Mouse (Mus musculus): ENCODE data around the gene Gm20425. TPM values are rescaled to one million over a fixed set of nuclear protein-coding genes. Genes with fewer than 3 reads are reported as not detected.
"Not testable (repeated sequence)": the region's sequence is repeated elsewhere in the genome, so short reads cannot be mapped to it uniquely, and the experiment has no call there.

The Gm20425 gene
- polyA plus RNA-seq, 1 experiment from 2014 or later: 3.5 TPM

DNA sequence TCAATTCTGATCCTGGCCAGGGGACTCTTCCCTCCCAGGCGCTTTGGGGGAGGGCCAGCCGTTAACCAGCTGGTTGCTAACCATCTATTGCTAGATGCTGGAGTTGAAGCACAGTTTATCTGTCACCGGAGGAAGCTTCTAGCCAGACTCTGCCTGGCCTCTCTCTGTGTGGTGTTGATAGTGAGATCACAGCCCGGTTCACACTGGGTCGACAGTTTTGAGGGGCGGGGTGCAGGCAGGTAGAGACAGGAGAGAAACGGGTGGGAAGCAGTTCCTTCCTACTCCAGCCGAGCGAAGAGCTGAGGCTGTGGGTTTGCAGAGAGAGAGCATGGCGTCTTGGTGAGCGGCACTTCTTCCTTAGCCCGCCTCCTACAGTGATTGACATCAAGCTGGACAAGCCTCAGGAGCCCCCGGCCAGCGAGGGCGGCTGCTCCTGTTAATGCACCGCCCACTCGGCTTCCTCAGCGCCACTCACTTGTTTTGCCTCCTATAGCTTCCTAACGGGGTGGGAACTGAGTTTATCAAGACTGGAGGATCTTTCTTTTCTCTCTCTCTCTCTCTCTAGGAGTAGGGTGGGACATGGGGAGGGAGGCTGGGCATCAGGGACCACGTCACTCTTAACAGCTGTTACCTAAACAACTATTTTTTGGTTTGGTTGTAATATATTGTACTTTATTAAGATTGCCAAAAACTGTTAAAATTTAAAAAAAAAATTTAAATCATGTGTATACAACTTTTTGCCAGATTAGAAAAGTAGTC is 49.1 kb downstream of the Gm20425 start:
- ATAC-seq (ENCODE audit: low FRiP score, low TSS enrichment) (peak; percentile 70; the same call in 1 of the 2 replicates), DNase-seq (peak; percentile 84)
- WGBS: 8% methylated on average over 20 of the region's 20 CpGs
- peak overlapping the region; percentile 4; the same call in 1 of the 2 replicates for H3K9ac ChIP-seq (replicated peaks; ENCODE audit: low read length)
- no peak overlapping the region; the same call in 1 of the 2 replicates for H3K4me3 ChIP-seq (replicated peaks; ENCODE audit: low read depth, low read length)
- peaks cover 10% of the 10 kb centered on the region; the same call in 1 of the 2 replicates for H3K4me1 ChIP-seq (ENCODE audit: control insufficient read depth, insufficient read depth, low read length)
- H3K27me3 ChIP-seq (ENCODE audit: control insufficient read depth, insufficient read depth, low read length): no peaks in the 10 kb centered on the region
- peak overlapping the region; percentile 22; the same call in 1 of the 2 replicates for H3K27ac ChIP-seq (replicated peaks; ENCODE audit: low read depth, low read length)
- no peaks in the 10 kb centered on the region for H3K9me3 ChIP-seq (ENCODE audit: control insufficient read depth, low read length)
- peak overlapping the region; percentile 45 for H3K4me2 ChIP-seq (ENCODE audit: low read length)
- H3K36me3 ChIP-seq (ENCODE audit: control insufficient read depth, insufficient read depth, low read length): peaks cover 41% of the 10 kb centered on the region

DNA sequence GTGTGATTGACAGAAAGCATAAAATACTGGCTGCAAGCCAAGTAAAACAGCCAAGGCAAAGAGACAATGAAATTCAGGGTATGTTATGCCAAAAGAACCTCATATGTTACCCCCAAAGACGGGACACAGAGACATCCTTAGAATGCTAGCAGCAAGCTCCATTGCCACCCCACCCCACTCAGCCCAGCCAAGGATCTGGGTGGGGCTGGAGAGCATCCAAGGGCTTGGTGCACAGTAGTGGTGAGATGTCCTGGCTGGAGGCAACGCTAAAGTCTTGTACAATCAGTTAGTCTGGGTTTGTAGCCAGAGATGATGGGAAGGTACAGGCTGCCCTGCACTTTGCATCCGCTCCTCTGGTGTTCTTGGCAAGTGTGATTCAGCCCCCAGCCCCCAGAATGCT is 49.8 kb downstream of the Gm20425 start:
- H3K36me3 ChIP-seq (ENCODE audit: control insufficient read depth, insufficient read depth, low read length): peaks cover 44% of the 10 kb centered on the region
- DNase-seq (peak; percentile 31), ATAC-seq (ENCODE audit: low FRiP score, low TSS enrichment) (no peak)
- H3K27me3 ChIP-seq (ENCODE audit: control insufficient read depth, insufficient read depth, low read length): no peaks in the 10 kb centered on the region
- H3K4me3 ChIP-seq (replicated peaks; ENCODE audit: low read depth, low read length): no peak overlapping the region
- H3K9me3 ChIP-seq (ENCODE audit: control insufficient read depth, low read length): no peaks in the 10 kb centered on the region
- peaks cover 10% of the 10 kb centered on the region; the same call in 1 of the 2 replicates for H3K4me1 ChIP-seq (ENCODE audit: control insufficient read depth, insufficient read depth, low read length)
- 0 out of 2 replicates have a peak overlapping the region, but pooled peaks have one; percentile 22 for H3K27ac ChIP-seq (replicated peaks; ENCODE audit: low read depth, low read length)
- H3K4me2 ChIP-seq (ENCODE audit: low read length): peak overlapping the region; percentile 45; the same call in 1 of the 2 replicates
- 73% methylated on average over 3 of the region's 3 CpGs for WGBS
- H3K9ac ChIP-seq (replicated peaks; ENCODE audit: low read length): peak overlapping the region; percentile 4; the same call in 1 of the 2 replicates

- no peaks in the 10 kb centered on the region for H3K9me3 ChIP-seq (ENCODE audit: control insufficient read depth, low read length)
- H3K27ac ChIP-seq (replicated peaks; ENCODE audit: low read depth, low read length): no peak overlapping the region
- H3K27me3 ChIP-seq (ENCODE audit: control insufficient read depth, insufficient read depth, low read length): no peaks in the 10 kb centered on the region
- no peak for ATAC-seq (ENCODE audit: low FRiP score, low TSS enrichment)
- H3K9ac ChIP-seq (replicated peaks; ENCODE audit: low read length): no peak overlapping the region
- no peak overlapping the region for H3K4me2 ChIP-seq (ENCODE audit: low read length)
- no peak for DNase-seq
- H3K4me1 ChIP-seq (ENCODE audit: control insufficient read depth, insufficient read depth, low read length): peaks cover 5% of the 10 kb centered on the region; the same call in 1 of the 2 replicates
- peaks cover 48% of the 10 kb centered on the region for H3K36me3 ChIP-seq (ENCODE audit: control insufficient read depth, insufficient read depth, low read length)
- no peak overlapping the region for H3K4me3 ChIP-seq (replicated peaks; ENCODE audit: low read depth, low read length)
- 97% methylated on average over 7 of the region's 7 CpGs for WGBS
Measured at GRCm38 (mm10) chr9:103175692-103176091, 54.4 kb downstream of the Gm20425 start.

DNA sequence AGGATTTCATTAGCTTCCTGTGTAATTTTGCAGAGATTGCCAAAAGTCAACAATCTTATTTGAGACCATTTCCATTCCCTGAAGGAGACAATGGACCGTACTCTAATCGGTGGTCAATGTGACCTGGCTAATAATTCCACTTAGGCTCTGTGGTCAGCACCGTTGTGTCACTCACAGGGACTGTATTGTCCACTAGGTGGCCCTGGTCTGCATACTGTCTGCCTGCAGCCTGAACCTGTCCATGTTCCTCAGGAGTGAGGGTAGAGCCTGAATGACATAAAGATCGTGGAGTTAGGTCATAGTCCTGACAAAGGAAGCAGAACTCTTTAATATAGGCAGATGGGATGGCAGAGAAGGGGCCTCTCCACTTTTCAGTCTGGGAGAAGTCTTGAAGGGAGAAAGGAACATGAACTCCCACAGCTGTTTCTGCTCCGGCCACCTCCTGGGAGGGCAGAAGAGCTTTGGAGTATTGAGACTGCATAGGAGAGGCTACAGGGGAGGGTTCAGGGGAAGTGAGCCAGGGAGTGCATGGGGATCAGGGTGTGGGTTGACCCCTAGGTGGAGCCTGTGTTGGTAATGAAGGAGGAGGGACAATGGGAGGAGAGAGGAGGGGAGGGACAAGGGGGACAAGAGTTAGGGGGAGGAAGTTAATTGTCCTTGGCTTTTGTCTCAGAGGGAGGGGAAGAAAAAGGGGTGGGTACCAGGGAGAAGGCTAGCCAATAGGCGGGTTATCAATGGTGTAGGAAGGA is 55.2 kb downstream of the Gm20425 start:
- H3K4me2 ChIP-seq (ENCODE audit: low read length): no peak overlapping the region
- H3K4me3 ChIP-seq (replicated peaks; ENCODE audit: low read depth, low read length): no peak overlapping the region
- no peak for ATAC-seq (ENCODE audit: low FRiP score, low TSS enrichment)
- H3K4me1 ChIP-seq (ENCODE audit: control insufficient read depth, insufficient read depth, low read length): no peaks in the 10 kb centered on the region
- 68% methylated on average over 6 of the region's 6 CpGs for WGBS
- no peak overlapping the region for H3K27ac ChIP-seq (replicated peaks; ENCODE audit: low read depth, low read length)
- peak; percentile 26 for DNase-seq
- peaks cover 43% of the 10 kb centered on the region for H3K36me3 ChIP-seq (ENCODE audit: control insufficient read depth, insufficient read depth, low read length)
- no peaks in the 10 kb centered on the region for H3K9me3 ChIP-seq (ENCODE audit: control insufficient read depth, low read length)
- H3K9ac ChIP-seq (replicated peaks; ENCODE audit: low read length): no peak overlapping the region
- no peaks in the 10 kb centered on the region for H3K27me3 ChIP-seq (ENCODE audit: control insufficient read depth, insufficient read depth, low read length)

DNA sequence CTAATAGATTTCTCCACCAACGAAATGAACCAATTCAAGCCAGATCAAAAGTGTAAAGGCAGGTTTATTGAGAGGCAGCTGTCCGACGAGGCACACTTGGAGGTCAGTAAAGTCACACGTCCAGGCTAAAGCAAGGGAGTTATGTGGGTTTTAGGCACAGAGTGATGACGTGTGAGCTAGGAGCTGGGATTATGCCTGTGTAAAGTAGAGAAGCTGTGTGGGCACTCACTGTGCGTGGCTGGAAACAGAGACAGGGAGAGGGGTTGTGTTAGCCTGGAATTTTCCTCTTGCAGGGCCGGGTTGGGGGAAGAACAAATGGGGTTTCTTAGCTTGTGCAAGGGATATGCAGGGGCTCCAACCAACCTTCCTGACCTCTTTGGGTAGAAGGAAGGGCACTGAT is 61.3 kb downstream of the Gm20425 start:
- 81% methylated on average over 7 of the region's 7 CpGs for WGBS
- peaks cover 74% of the 10 kb centered on the region for H3K36me3 ChIP-seq (ENCODE audit: control insufficient read depth, insufficient read depth, low read length)

DNA sequence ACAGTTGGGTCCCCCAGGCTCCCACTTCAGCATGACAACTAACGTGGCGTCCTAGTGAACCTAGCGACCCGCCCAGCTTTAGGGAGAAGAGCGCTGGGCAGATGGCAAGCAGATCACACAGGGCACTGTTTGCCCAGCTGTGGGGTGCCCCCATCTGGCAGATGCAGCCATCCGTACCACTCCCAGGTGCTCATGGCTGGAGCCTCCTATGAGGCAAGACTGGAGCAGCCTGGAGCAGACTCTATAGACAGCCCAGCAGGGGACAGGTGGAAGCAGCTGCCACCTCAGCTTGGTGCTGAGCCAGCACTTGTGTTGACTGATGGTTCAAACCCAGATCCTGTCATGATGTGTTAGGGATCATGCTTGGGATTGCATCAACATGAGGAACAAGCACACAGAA is 62.1 kb downstream of the Gm20425 start:
- Histone ChIP-seq H3K27me3 (ENCODE audit: control insufficient read depth, insufficient read depth, low read length) (no peaks in the 10 kb centered on the region), H3K36me3 (ENCODE audit: control insufficient read depth, insufficient read depth, low read length) (peaks cover 75% of the 10 kb centered on the region), H3K4me3 (replicated peaks; ENCODE audit: low read depth, low read length) (no peak overlapping the region), H3K27ac (replicated peaks; ENCODE audit: low read depth, low read length) (no peak overlapping the region), H3K9me3 (ENCODE audit: control insufficient read depth, low read length) (no peaks in the 10 kb centered on the region), H3K9ac (replicated peaks; ENCODE audit: low read length) (no peak overlapping the region), H3K4me2 (ENCODE audit: low read length) (no peak overlapping the region), H3K4me1 (ENCODE audit: control insufficient read depth, insufficient read depth, low read length) (no peaks in the 10 kb centered on the region)
- ATAC-seq (ENCODE audit: low FRiP score, low TSS enrichment) (no peak), DNase-seq (no peak)
- WGBS: 70% methylated on average over 6 of the region's 6 CpGs

More for the DNA sequence above, 61.3 kb downstream of the Gm20425 start:
- Histone ChIP-seq H3K4me3 (replicated peaks; ENCODE audit: low read depth, low read length) (no peak overlapping the region), H3K4me2 (ENCODE audit: low read length) (no peak overlapping the region), H3K9me3 (ENCODE audit: control insufficient read depth, low read length) (no peaks in the 10 kb centered on the region), H3K27ac (replicated peaks; ENCODE audit: low read depth, low read length) (no peak overlapping the region), H3K4me1 (ENCODE audit: control insufficient read depth, insufficient read depth, low read length) (no peaks in the 10 kb centered on the region), H3K27me3 (ENCODE audit: control insufficient read depth, insufficient read depth, low read length) (no peaks in the 10 kb centered on the region), H3K9ac (replicated peaks; ENCODE audit: low read length) (no peak overlapping the region)
- ATAC-seq (ENCODE audit: low FRiP score, low TSS enrichment) (no peak), DNase-seq (no peak)

DNA sequence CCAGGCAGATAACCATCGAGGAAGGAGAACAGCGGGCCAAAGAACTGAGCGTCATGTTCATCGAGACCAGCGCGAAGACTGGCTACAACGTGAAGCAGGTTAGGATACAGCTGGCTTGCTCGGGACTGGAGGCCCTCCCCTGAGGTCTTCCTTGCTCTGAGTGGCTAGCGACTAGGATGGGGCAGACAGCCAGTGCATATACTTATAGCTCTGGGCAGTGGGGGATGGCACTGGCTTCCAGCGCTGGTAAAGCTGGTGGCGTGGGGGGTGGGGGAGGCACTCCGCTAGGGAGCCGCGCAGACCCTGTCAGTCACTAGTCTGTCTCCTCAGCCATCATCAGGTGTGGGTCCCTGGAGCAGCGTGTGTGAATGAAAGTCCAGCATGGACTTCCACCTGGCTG is 66.3 kb downstream of the Gm20425 start:
- H3K4me2 ChIP-seq (ENCODE audit: low read length): no peak overlapping the region
- H3K27ac ChIP-seq (replicated peaks; ENCODE audit: low read depth, low read length): peak overlapping the region; percentile 45; the same call in 1 of the 2 replicates
- 70% methylated on average over 15 of the region's 15 CpGs for whole genome bisulfite sequencing
- no peaks in the 10 kb centered on the region for H3K27me3 ChIP-seq (ENCODE audit: control insufficient read depth, insufficient read depth, low read length)
- no peaks in the 10 kb centered on the region for H3K4me1 ChIP-seq (ENCODE audit: control insufficient read depth, insufficient read depth, low read length)
- H3K4me3 ChIP-seq (replicated peaks; ENCODE audit: low read depth, low read length): no peak overlapping the region
- DNase-seq (peak; percentile 21), ATAC-seq (ENCODE audit: low FRiP score, low TSS enrichment) (0 out of 2 replicates have a peak, but pooled peaks have one; percentile 37)
- H3K9ac ChIP-seq (replicated peaks; ENCODE audit: low read length): no peak overlapping the region
- no peaks in the 10 kb centered on the region for H3K9me3 ChIP-seq (ENCODE audit: control insufficient read depth, low read length)
- H3K36me3 ChIP-seq (ENCODE audit: control insufficient read depth, insufficient read depth, low read length): peaks cover 86% of the 10 kb centered on the region

DNA sequence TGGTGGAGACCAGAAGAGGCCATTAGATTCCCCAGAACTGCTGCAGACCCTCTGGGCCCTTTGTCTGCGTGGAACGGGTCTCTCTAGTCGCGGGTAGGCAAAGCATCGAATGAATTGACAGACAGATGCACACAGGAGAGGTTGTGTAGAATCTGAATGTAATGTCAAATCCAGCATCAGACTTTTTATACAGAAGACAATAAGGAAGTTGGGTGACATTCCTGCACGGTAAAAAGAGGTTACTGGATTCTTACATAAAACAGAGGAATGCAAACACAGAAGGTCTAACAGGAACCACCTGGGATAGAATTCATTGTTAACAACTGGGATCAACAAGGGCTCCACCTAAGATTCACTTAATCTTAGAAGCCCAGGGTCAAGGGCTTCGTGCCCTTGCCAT is 74.9 kb downstream of the Gm20425 start:
- peaks cover 19% of the 10 kb centered on the region; the same call in 1 of the 2 replicates for H3K36me3 ChIP-seq (ENCODE audit: control insufficient read depth, insufficient read depth, low read length)
- not testable (repeated sequence) for H3K4me3 ChIP-seq (replicated peaks; ENCODE audit: low read depth, low read length); H3K4me2 ChIP-seq (ENCODE audit: low read length); H3K9ac ChIP-seq (replicated peaks; ENCODE audit: low read length); H3K4me1 ChIP-seq (ENCODE audit: control insufficient read depth, insufficient read depth, low read length); H3K27ac ChIP-seq (replicated peaks; ENCODE audit: low read depth, low read length); H3K27me3 ChIP-seq (ENCODE audit: control insufficient read depth, insufficient read depth, low read length); ATAC-seq (ENCODE audit: low FRiP score, low TSS enrichment); DNase-seq; H3K9me3 ChIP-seq (ENCODE audit: control insufficient read depth, low read length)
- WGBS: 87% methylated on average over 7 of the region's 7 CpGs

Measured in midbrain, embryonic 14.5 days (tissue).